Mouse (Mus musculus) kidney, embryonic 14.5 days (tissue): ENCODE measurements at regions not wholly inside any gene's neighbourhood (a gene's known extent, or its start where the extent isn't known, plus 50 kb on each side); places are given as distances from the start of the nearest gene placed in this dataset.
"Not testable (repeated sequence)": the region's sequence is repeated elsewhere in the genome, so short reads cannot be mapped to it uniquely, and the experiment has no call there.

Source experiments
- ATAC-seq: fragments of 200-750 bp; cut with Nextera tagmentation; 2 replicates; pipeline ENCODE4 v1.8.0; 2017; ENCODE audit warnings: moderate number of reproducible peaks, mild to moderate bottlenecking, moderate TSS enrichment, moderate library complexity; ENCODE audit not compliant: low FRiP score, low TSS enrichment
- H3K27ac ChIP-seq: fragments of 300-500 bp; sonication (generic); 2 replicates; pipeline ENCODE4 v1.5.1; 2014; ENCODE audit warnings: low read depth, mild to moderate bottlenecking, low read length, moderate library complexity, mixed read lengths
- H3K27me3 ChIP-seq: fragments of 300-500 bp; sonication (generic); 2 replicates; pipeline ENCODE4 v1.6.1; 2014; ENCODE audit warnings: mild to moderate bottlenecking, low read length; ENCODE audit not compliant: control insufficient read depth, insufficient read depth
- H3K36me3 ChIP-seq: fragments of 300-500 bp; sonication (generic); 2 replicates; pipeline ENCODE4 v1.6.1; 2014; ENCODE audit warnings: low read length, mixed read lengths; ENCODE audit not compliant: control insufficient read depth, insufficient read depth
- H3K4me1 ChIP-seq: fragments of 300-500 bp; sonication (generic); 2 replicates; pipeline ENCODE4 v1.6.1; 2014; ENCODE audit warnings: low read length, mixed read lengths; ENCODE audit not compliant: control insufficient read depth, insufficient read depth
- H3K4me2 ChIP-seq: fragments of 300-500 bp; sonication (generic); replicated peaks from 2 replicates; pipeline ENCODE4 v1.6.1; 2014; ENCODE audit warnings: low read depth, mild to moderate bottlenecking, low read length
- H3K4me3 ChIP-seq: fragments of 300-500 bp; sonication (generic); 2 replicates; pipeline ENCODE4 v1.5.1; 2014; ENCODE audit warnings: mild to moderate bottlenecking, low read length
- H3K9ac ChIP-seq: fragments of 300-500 bp; sonication (generic); 2 replicates; pipeline ENCODE4 v1.6.1; 2014; ENCODE audit warnings: low read depth, mild to moderate bottlenecking, low read length, moderate library complexity
- H3K9me3 ChIP-seq: fragments of 300-500 bp; sonication (generic); 2 replicates; pipeline ENCODE4 v1.6.1; 2016; ENCODE audit warnings: low read length; ENCODE audit not compliant: control insufficient read depth
- WGBS: fragments of 180-500 bp; shearing (Covaris S2); extraction: QIAGEN DNeasy Blood & Tissue Kit; methylation state at CpG from one replicate; pipeline ENCODE4 v1.1.7; 2014; 5-methylcytosine and 5-hydroxymethylcytosine counted together

- H3K27me3 ChIP-seq, H3K36me3 ChIP-seq, H3K4me2 ChIP-seq, H3K4me3 ChIP-seq, H3K27ac ChIP-seq, ATAC-seq, H3K9me3 ChIP-seq, H3K9ac ChIP-seq, H3K4me1 ChIP-seq: not testable (repeated sequence)
- 91% methylated on average over 16 of the region's 16 CpGs for WGBS
Measured at GRCm38 (mm10) chr8:118209301-118209700, 74.2 kb upstream of the Cdh13 start.

- Histone ChIP-seq H3K4me2 (no peak overlapping the region), H3K9me3 (no peaks in the 10 kb centered on the region), H3K9ac (no peak overlapping the region), H3K27ac (no peak overlapping the region), H3K36me3 (no peaks in the 10 kb centered on the region), H3K27me3 (no peaks in the 10 kb centered on the region), H3K4me1 (no peaks in the 10 kb centered on the region), H3K4me3 (no peak overlapping the region)
- WGBS, result 86% methylated on average over 6 of the region's 6 CpGs
- no peak for ATAC-seq
Measured at GRCm38 (mm10) chr8:118190866-118191265, 92.7 kb upstream of the Cdh13 start.

DNA sequence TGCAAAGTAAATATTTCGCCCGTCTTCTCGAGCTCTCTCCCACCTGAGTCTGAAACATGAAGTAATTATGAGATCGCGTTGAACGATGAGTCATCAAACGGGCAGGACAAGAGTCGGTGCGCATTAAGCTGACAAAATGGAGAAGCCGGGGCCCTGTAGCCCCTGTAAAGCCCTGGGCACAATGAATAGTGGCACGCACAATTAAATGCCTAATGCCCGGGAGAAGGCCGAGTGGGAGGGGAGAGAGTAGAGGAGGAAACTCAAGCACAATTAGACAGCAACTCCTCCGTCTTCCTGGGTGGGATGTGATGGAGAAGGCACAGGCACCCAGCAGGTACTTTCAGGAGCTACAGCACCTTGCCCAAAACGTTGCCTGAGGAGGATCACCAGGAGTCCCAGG is 94.3 kb upstream of the Cdh13 start:
- no peak for ATAC-seq
- H3K27me3 ChIP-seq, result no peaks in the 10 kb centered on the region
- H3K36me3 ChIP-seq, result no peaks in the 10 kb centered on the region
- H3K9ac ChIP-seq, result no peak overlapping the region
- H3K9me3 ChIP-seq, result no peaks in the 10 kb centered on the region; the same call in 1 of the 2 replicates
- no peaks in the 10 kb centered on the region for H3K4me1 ChIP-seq
- H3K27ac ChIP-seq, result no peak overlapping the region
- no peak overlapping the region for H3K4me2 ChIP-seq
- WGBS, result 65% methylated on average over 15 of the region's 15 CpGs
- no peak overlapping the region for H3K4me3 ChIP-seq

DNA sequence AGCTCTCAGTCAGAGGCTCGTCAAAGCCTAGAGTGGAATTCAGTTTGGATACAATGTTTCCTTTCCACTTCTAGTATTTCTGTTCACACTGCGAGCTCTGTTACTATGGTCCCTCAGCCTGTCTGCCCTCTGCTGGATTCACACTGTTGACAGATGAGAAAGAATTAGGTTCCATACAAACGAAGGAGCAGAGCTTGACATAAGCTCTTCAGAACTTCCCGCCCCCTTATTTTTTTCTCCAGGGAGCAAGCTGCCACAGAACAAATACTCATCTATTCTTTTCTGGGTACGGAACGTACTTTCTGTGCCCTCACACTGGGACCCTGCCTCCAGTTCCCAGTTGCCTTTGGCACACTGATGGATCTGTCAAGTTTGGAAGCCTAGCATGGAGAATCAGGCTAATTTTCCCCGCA is 114.5 kb upstream of the Cdh13 start:
- Histone ChIP-seq H3K4me2 (no peak overlapping the region), H3K4me1 (no peaks in the 10 kb centered on the region), H3K9ac (no peak overlapping the region), H3K27me3 (no peaks in the 10 kb centered on the region), H3K27ac (no peak overlapping the region), H3K36me3 (no peaks in the 10 kb centered on the region), H3K9me3 (no peaks in the 10 kb centered on the region), H3K4me3 (no peak overlapping the region)
- no peak for ATAC-seq
- 69% methylated on average over 7 of the region's 7 CpGs for WGBS

GRCm38 (mm10) chr8:118162171-118162570 is 121.4 kb upstream of the Cdh13 start:
- Histone ChIP-seq H3K4me2 (no peak overlapping the region), H3K4me3 (no peak overlapping the region), H3K9me3 (no peaks in the 10 kb centered on the region), H3K27me3 (no peaks in the 10 kb centered on the region), H3K27ac (no peak overlapping the region), H3K4me1 (no peaks in the 10 kb centered on the region), H3K36me3 (no peaks in the 10 kb centered on the region), H3K9ac (no peak overlapping the region)
- no peak for ATAC-seq
- whole genome bisulfite sequencing, result 78% methylated on average over 10 of the region's 10 CpGs

DNA sequence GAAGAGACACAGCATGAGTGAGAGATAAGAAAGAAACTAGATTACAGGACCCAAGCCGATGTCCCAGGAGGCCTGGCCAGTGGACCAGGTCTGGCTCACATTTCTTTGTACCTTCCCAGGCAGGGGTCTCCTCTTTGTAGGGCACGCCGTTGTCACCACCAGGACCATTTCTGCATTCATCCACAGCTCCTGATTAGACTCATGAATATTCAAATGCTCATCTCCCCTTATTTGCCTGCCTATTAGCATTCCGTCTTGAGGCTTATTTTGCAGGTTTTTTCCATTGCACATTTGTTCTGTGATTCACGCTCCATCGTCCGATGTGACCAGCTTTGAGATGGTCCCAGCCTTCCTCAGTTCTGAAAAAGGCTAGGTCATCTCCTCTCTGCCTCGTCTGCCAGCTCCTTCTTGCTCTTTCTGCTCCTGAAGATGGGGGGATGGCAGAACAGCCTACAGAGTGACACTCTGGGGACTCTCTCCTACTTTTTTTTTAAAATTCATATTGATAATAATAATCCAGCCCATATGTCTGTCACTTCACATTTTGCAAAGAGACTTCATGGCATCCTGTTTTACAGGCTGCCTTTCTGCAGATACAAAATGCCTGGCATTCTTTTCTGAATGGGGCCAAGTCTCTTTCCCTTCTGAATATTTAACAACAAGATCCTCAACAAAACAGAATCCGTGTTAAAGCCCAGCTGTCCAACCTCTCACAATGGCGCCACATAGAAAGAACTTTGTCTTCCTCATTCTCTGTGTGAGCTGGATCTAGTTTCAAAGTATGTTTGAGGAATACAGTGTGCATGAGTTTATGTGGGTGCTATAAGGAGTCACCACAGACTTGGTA is 136.0 kb upstream of the Cdh13 start:
- no peaks in the 10 kb centered on the region for H3K36me3 ChIP-seq
- H3K4me3 ChIP-seq, result no peak overlapping the region
- H3K9me3 ChIP-seq, result no peaks in the 10 kb centered on the region
- no peak for ATAC-seq
- no peak overlapping the region for H3K27ac ChIP-seq
- H3K9ac ChIP-seq, result no peak overlapping the region
- no peak overlapping the region for H3K4me2 ChIP-seq
- H3K4me1 ChIP-seq, result no peaks in the 10 kb centered on the region
- no peaks in the 10 kb centered on the region for H3K27me3 ChIP-seq
- 80% methylated on average over 10 of the region's 10 CpGs for whole genome bisulfite sequencing

DNA sequence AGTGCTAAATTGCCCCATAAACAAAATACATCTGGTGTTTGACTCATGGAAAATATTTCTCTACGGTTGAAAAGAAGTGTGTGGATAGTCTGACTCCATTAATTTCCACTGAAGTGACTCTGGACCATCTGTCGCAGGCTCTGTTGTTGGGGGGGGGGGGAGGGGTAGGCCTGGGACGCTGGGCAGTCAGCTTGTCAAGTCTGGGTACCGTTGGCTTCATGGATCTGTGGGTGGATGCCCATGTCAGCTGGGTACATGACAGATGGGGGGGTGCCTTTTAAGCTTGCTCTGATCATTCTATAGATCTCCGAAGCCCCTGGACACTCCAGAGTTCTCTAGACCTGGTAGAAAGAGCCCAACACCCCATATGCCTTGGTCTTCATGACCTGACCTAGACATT is 139.0 kb upstream of the Cdh13 start:
- 41% methylated on average over 5 of the region's 5 CpGs for whole genome bisulfite sequencing
- no peaks in the 10 kb centered on the region for H3K27me3 ChIP-seq

GRCm38 (mm10) chr8:118142311-118142710 is 141.2 kb upstream of the Cdh13 start:
- H3K27me3 ChIP-seq, result no peaks in the 10 kb centered on the region
- no peaks in the 10 kb centered on the region for H3K36me3 ChIP-seq
- no peak overlapping the region for H3K9ac ChIP-seq
- H3K9me3 ChIP-seq, result no peaks in the 10 kb centered on the region
- ATAC-seq, result no peak
- H3K27ac ChIP-seq, result no peak overlapping the region
- H3K4me1 ChIP-seq, result no peaks in the 10 kb centered on the region
- H3K4me3 ChIP-seq, result no peak overlapping the region
- WGBS, result 92% methylated on average over 8 of the region's 8 CpGs
- no peak overlapping the region for H3K4me2 ChIP-seq

More for the DNA sequence above, 139.0 kb upstream of the Cdh13 start:
- ATAC-seq, result no peak; the same call in 1 of the 2 replicates
- Histone ChIP-seq H3K9ac (no peak overlapping the region), H3K27ac (no peak overlapping the region), H3K9me3 (no peaks in the 10 kb centered on the region), H3K4me2 (no peak overlapping the region), H3K4me1 (no peaks in the 10 kb centered on the region), H3K4me3 (no peak overlapping the region), H3K36me3 (no peaks in the 10 kb centered on the region)

GRCm38 (mm10) chr8:118139928-118140327 is 143.6 kb upstream of the Cdh13 start:
- Histone ChIP-seq H3K4me2 (no peak overlapping the region), H3K4me3 (no peak overlapping the region), H3K9ac (no peak overlapping the region), H3K9me3 (no peaks in the 10 kb centered on the region), H3K36me3 (no peaks in the 10 kb centered on the region), H3K27ac (no peak overlapping the region), H3K27me3 (no peaks in the 10 kb centered on the region), H3K4me1 (no peaks in the 10 kb centered on the region)
- ATAC-seq, result no peak
- 84% methylated on average over 6 of the region's 6 CpGs for WGBS
